Mouse (Mus musculus): ENCODE measurements around the gene Dusp23. TPM values are rescaled to one million over a fixed set of nuclear protein-coding genes. Genes with fewer than 3 reads are reported as not detected.

Gene Dusp23
- 0.48 to 0.71 TPM (median 0.56 TPM) in 4 replicates for total RNA-seq (2023; ENCODE audit: inconsistent age)

DNA sequence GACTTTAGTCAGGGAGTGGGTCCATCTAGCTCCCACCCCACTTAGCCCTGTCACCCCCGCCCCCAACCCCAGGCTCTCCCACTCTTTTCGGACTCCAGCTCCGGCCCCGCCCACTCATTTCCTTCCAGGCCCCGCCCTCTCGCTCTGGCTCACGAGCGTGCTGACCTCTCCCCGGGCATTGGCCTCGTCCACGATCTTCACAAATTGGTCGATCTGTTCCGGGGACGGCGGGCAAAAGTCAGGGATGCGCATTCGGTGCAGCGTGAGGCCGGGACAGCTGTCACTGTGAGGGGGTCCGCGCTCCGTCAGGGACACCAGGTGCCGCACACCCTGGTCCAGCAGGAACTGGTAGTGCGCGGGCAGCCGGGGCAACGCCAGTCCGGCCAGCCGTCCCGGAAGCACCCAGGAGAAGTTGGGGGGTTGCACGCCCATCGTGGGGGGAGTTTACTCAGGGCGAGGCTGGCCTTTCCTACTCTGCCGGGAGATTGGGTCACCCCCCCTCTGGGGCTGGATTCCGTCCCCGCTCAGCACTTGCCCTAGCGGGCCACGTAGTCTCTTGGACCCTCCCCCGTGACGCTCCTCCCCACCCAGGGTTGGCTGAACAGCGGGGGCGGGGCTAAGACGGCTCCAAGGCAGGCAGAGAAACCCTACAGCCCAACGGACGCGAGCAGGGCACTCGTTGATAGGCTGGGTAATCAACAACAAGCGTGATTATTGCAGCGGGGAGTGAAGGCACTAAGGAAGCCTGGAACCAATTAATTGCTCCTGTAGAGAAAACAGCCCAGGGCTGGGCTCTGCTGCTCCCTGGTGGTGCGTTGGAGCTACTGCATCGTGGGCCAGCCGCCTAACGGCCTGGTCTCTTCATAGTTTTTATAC lies at the start of gene Dusp23:
Gene Dusp23, minus strand, starts transcription at position 512 of the 876 bp plus-strand sequence.

DNA sequence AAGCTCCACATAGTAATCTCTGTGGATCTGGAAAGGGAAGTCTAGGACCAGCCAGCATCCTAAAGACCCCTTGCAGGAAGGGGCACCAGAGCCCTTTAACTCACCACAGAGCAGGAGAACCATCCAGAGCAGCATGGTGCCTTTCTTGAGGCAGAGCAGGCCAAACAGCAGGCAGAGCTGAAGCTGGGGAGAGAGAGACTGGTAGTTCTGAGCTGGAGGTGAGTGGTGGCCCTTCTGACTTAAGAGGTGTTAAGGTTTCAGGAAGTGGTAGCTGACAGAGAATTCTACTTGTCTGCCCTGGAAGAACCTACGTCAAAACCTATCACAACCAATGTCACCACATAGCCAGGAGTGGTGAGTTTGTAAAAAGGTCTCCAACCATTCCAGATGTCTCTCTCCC lies 30.4 kb downstream of the Dusp23 start, which contains the start of gene Fcrl6:
Gene Fcrl6, minus strand, starts transcription at position 226 of the 400 bp plus-strand sequence.

DNA sequence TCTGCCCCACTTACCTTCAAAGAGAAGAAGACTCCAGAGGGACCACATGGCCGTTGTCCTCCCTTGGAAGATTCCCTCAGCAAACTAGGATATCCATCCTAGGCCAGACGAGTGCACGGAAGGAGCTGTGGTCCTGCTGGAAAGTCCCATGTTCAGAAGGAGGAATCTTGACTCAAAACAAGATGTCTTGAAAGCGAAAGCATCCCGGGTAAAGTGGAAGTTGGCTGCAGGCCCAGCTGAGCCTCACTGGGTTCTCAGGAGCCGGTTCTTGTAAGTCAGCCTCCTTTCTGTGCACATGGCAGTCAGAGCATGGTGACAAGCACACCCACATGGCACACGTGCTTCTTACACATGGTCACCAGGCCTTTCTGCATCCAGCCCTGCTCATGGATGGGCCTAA lies 42.4 kb downstream of the Dusp23 start, which contains the start of gene Slamf8:
Gene Slamf8, minus strand, starts transcription at position 184 of the 400 bp plus-strand sequence.

Other genes starting within 250 kb of the Dusp23 start
- gene Slamf9, start 157.6 kb downstream of the Dusp23 start, total RNA-seq (2023; ENCODE audit: inconsistent age) = 0.78 to 3.9 TPM (median 2.9 TPM) in 4 replicates
- gene Igsf9, start 151.2 kb downstream of the Dusp23 start, total RNA-seq (2023; ENCODE audit: inconsistent age) = 7.6 to 12.2 TPM (median 10.3 TPM) in 4 replicates
- 117 to 134 TPM (median 125 TPM) in 4 replicates for gene Tagln2, start 132.9 kb downstream of the Dusp23 start, total RNA-seq (2023; ENCODE audit: inconsistent age)
- gene Cfap45, start 112.2 kb downstream of the Dusp23 start, total RNA-seq (2023; ENCODE audit: inconsistent age) = 3.6 to 5.2 TPM (median 4.1 TPM) in 4 replicates
- not detected in 4 replicates for gene Vsig8, start 77.0 kb downstream of the Dusp23 start, total RNA-seq (2023; ENCODE audit: inconsistent age)
- 0.30 to 1.1 TPM (median 0.52 TPM) in 4 replicates for gene Slamf8, start 42.4 kb downstream of the Dusp23 start, total RNA-seq (2023; ENCODE audit: inconsistent age)
- not detected in 4 replicates for gene Fcrl6, start 30.4 kb downstream of the Dusp23 start, total RNA-seq (2023; ENCODE audit: inconsistent age)
- not detected in 4 replicates for gene Crp, start 65.1 kb upstream of the Dusp23 start, total RNA-seq (2023; ENCODE audit: inconsistent age)

Measured in B cell, adult (primary cell).